In genomic region chr1:24729784-24730183, GRCm38 (mm10) we compare ENCODE assay signal across 21 mouse cellular contexts.
"Had no signal": no experiment of that assay in that cellular context is flagged by ENCODE, and none has a peak within 500 bp of the region (broad histone marks: within the 10 kb centered on the region; RNA-seq: fewer than 3 reads in every experiment).

No protein-coding gene starts in this region.

- DNase-seq: heart, postnatal 10 days; heart, postnatal 14 days; heart, postnatal 36 days; heart, postnatal 4 days; kidney, adult 11 months; kidney, adult 18-20 months; kidney, adult 2 months; kidney, adult 8-10 months; kidney, adult 9 months; kidney, postnatal 10 days; kidney, postnatal 14 days; kidney, postnatal 25 days; kidney, postnatal 36 days; kidney, postnatal 4 days; layer of hippocampus, adult 9-11 months; layer of hippocampus, postnatal 36 days had no signal

- ATAC-seq: hindbrain, embryonic 16.5 days; inflammation-experienced regulatory T-cells, adult 6 months; intestine, embryonic 15.5 days; intestine, embryonic 16.5 days; intestine, postnatal 0 days had no signal
